Mouse (Mus musculus) embryonic facial prominence, embryonic 14.5 days (tissue): Measurements from ENCODE around the gene Slc29a4. TPM values are rescaled to one million over a fixed set of nuclear protein-coding genes. Genes with fewer than 3 reads are reported as not detected.

ENCODE experiments used
- ATAC-seq: fragments of 200-750 bp; cut with Nextera tagmentation; 2 replicates; pipeline ENCODE4 v1.8.0; 2017; ENCODE audit warnings: low read depth, moderate number of reproducible peaks, moderate TSS enrichment
- DNase-seq: peaks from one replicate; pipeline ENCODE4 v3.0.0-alpha.2; 2015; ENCODE audit warnings: low spot score
- H3K27ac ChIP-seq: fragments of 300-500 bp; sonication (generic); replicated peaks from 2 replicates; pipeline ENCODE4 v1.5.1; 2014; ENCODE audit warnings: low read depth, mild to moderate bottlenecking, low read length, moderate library complexity
- H3K27me3 ChIP-seq: fragments of 300-500 bp; sonication (generic); replicated peaks from 2 replicates; pipeline ENCODE4 v1.6.1; 2014; ENCODE audit warnings: low read length; ENCODE audit not compliant: control insufficient read depth, insufficient read depth
- H3K36me3 ChIP-seq: fragments of 300-500 bp; sonication (generic); 2 replicates; pipeline ENCODE4 v1.6.1; 2014; ENCODE audit warnings: low read length, mixed read lengths; ENCODE audit not compliant: control insufficient read depth, insufficient read depth
- H3K4me1 ChIP-seq: fragments of 300-500 bp; sonication (generic); 2 replicates; pipeline ENCODE4 v1.6.1; 2014; ENCODE audit warnings: antibody characterized with exemption, low read length; ENCODE audit not compliant: control insufficient read depth, insufficient read depth
- H3K4me2 ChIP-seq: fragments of 300-500 bp; sonication (generic); 2 replicates; pipeline ENCODE4 v1.6.1; 2014; ENCODE audit warnings: low read depth, mild to moderate bottlenecking, low read length, moderate library complexity, mixed read lengths
- H3K4me3 ChIP-seq: fragments of 300-500 bp; sonication (generic); 2 replicates; pipeline ENCODE4 v1.5.1; 2014; ENCODE audit warnings: low read depth, mild to moderate bottlenecking, low read length
- H3K9ac ChIP-seq: fragments of 300-500 bp; sonication (generic); 2 replicates; pipeline ENCODE4 v1.6.1; 2014; ENCODE audit warnings: low read depth, mild to moderate bottlenecking, low read length, moderate library complexity, mixed read lengths
- H3K9me3 ChIP-seq: fragments of 300-500 bp; sonication (generic); 2 replicates; pipeline ENCODE4 v1.6.1; 2016; ENCODE audit warnings: low read length; ENCODE audit not compliant: control insufficient read depth
- WGBS: fragments of 180-500 bp; shearing (Covaris S2); extraction: QIAGEN DNeasy Blood & Tissue Kit; methylation state at CpG from one replicate; pipeline ENCODE4 v1.1.7; 2014; 5-methylcytosine and 5-hydroxymethylcytosine counted together
- polyA plus RNA-seq: library from polyadenylated mRNA; unstranded; fragments of >200 nt; fragmentation: Nextera tagmentation; extraction: Ambion mirVana; gene quantifications from 2 replicates; pipeline ENCODE4 v1.2.1, GENCODE M21; 2014

Gene Slc29a4
- polyA plus RNA-seq, 1 experiment from 2014 or later, result 6.0 TPM

DNA sequence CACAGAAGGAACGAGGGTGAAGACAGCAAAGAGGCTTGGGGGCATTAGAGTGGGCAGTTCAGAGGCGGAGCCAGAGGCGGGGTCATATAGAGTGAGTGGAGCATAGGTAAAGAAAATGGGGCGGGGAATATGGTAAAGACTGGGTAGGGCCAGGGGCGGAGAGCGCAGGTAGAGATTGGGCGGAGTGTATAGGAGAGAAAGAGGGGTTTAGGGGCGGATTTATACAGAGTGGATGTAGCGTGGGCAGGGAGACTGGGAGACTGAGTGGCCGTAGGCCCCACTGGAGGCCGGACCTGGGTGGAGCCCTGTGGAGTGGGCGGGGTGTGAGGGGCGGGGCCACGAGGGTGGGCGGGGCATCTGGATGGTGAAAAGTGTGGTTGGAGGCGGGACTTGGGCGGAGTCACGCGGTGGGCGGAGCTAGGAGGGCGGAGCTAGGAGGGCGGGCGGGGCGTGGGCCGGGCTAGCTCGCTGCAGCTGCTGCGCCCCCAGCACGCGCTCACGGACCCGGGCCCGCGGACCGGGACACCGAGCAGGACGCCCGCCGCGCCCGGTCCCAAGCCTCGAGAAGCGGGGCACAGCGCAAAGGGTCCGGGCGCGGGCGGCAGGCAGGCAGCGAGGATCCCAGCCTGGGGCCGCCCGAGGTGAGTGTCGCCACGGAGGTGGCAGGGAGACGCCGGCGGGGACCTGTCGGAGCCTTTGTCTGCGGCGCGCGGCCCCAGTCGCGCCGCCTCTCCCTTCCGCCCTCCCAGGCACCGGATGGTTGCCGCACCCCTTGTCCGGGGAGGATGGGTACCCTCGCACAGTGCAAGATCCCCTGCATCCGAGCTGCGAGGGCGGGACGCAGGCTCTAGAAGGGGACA is 9.6 kb downstream of the Slc29a4 start:
- no peak overlapping the region for H3K27ac ChIP-seq
- 4% methylated on average over 13 of the region's 72 CpGs for WGBS
- peak; percentile 85 for ATAC-seq

DNA sequence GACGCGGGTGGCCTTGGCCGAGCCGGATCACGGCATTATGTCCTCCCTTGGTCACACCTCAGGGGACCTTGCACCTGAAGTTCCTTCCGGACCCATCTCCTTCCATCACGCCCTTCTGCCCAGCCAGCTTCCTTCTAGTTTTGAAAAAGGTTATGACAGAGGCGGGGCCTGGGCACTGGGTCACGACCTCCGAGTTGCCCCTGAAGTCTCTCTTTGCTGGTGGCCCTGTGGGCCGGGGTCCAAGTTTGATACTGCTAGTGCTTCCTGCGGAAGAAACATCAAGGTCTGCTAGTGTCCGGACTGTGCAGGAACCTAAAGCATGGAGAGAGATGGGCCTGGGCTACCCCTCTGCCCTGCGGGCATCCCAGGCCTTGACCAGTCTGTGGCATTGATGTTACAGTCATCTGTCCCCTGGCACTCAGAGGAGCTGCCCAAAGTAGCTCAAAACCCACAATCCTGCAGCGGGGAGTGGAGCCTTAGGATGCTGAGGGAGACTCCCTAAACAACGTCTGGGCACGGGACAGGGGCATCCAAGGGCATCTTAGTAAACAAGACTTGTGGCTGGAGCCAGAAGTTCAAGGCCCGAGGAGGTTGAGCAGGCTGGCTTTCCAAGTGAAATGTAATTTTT is 10.3 kb downstream of the Slc29a4 start:
- ATAC-seq (no peak), DNase-seq (no peak)
- H3K27ac ChIP-seq, result no peak overlapping the region
- 23% methylated on average over 14 of the region's 18 CpGs for WGBS
- H3K9ac ChIP-seq, result peak overlapping the region; percentile 70
- peak overlapping the region; percentile 59 for H3K4me3 ChIP-seq
- no peaks in the 10 kb centered on the region for H3K9me3 ChIP-seq
- H3K27me3 ChIP-seq, result peaks cover 12% of the 10 kb centered on the region
- no peaks in the 10 kb centered on the region for H3K36me3 ChIP-seq
- H3K4me1 ChIP-seq, result peaks cover 6% of the 10 kb centered on the region; the same call in 1 of the 2 replicates
- H3K4me2 ChIP-seq, result peak overlapping the region; percentile 98

More for the DNA sequence above, 9.6 kb downstream of the Slc29a4 start:
- DNase-seq, result peak; percentile 65
- Histone ChIP-seq H3K27me3 (peaks cover 12% of the 10 kb centered on the region), H3K4me3 (peak overlapping the region; percentile 59), H3K4me2 (peak overlapping the region; percentile 98), H3K9me3 (no peaks in the 10 kb centered on the region), H3K9ac (peak overlapping the region; percentile 70), H3K36me3 (no peaks in the 10 kb centered on the region), H3K4me1 (peaks cover 6% of the 10 kb centered on the region; the same call in 1 of the 2 replicates)

DNA sequence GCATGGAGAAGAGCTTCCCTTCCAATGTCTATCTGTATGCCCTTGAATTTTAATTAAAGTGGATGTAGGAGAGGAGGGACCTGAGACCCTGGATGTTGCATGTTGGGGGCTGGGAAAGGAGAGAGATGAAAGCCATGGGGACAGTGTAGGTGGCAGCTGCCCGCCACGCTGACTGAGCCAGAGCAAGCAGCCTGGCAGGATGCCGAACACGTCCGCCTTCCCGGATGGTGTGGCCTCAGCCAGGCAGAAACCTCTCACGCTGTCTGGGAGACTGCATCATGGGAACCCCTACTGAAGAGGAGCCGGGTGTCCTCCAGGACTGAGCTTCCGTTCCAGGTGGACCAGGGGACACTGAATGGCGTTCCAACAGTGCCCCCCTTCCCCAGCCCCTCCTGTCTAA is 11.3 kb downstream of the Slc29a4 start:
- H3K4me3 ChIP-seq, result no peak overlapping the region
- 93% methylated on average over 7 of the region's 10 CpGs for WGBS
- no peak overlapping the region for H3K9ac ChIP-seq
- no peaks in the 10 kb centered on the region for H3K9me3 ChIP-seq
- DNase-seq (no peak), ATAC-seq (no peak)
- no peaks in the 10 kb centered on the region for H3K36me3 ChIP-seq
- H3K27ac ChIP-seq, result no peak overlapping the region
- H3K4me1 ChIP-seq, result peaks cover 6% of the 10 kb centered on the region; the same call in 1 of the 2 replicates
- H3K27me3 ChIP-seq, result peaks cover 10% of the 10 kb centered on the region
- H3K4me2 ChIP-seq, result no peak overlapping the region

DNA sequence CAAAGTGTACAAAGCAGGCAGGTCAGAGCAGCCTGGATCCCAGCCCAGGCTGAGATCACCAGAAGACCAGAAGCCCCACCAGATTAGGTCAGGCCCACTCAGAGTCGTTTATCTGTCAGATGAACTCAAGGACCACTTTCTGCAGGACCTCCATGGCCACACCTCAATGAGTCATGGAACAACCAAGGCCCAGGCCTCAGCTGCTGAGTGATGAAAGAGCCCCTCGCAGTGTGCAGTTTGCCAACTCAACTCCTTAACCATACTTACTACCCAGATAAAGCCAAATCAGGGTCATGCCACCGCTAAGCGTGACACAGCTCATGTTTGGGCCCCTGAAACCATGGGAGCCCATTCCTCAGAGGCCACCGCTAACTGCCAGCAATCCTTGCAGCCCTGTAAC is 15.4 kb downstream of the Slc29a4 start:
- ATAC-seq, result no peak
- H3K4me3 ChIP-seq, result no peak overlapping the region
- WGBS, result 92% methylated on average over 5 of the region's 5 CpGs
- no peaks in the 10 kb centered on the region; the same call in 1 of the 2 replicates for H3K27me3 ChIP-seq
- no peaks in the 10 kb centered on the region for H3K4me1 ChIP-seq
- H3K9me3 ChIP-seq, result 0 out of 2 replicates have a peak, but pooled peaks cover 8% of the 10 kb centered on the region
- H3K4me2 ChIP-seq, result no peak overlapping the region
- H3K27ac ChIP-seq, result no peak overlapping the region
- H3K9ac ChIP-seq, result no peak overlapping the region
- DNase-seq, result no peak
- H3K36me3 ChIP-seq, result no peaks in the 10 kb centered on the region

DNA sequence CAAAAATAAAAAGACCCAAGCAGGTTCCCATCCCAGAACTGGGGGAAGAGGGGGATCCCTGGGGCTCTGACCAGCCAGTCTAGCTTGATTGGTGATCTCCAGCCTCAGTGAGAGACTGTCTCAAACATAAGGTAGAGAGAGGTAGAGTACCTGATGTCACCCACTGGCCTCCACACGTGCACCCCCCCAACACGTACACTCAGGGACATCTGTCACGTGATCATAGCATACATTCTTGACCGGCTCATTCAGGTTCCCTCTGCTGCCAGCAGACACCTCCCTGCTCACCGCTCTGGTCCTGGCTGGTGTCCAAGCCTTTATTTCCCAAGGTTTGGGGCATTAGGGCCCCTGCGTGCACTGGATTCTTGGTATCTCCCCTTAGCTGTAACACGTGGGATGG is 17.1 kb downstream of the Slc29a4 start:
- H3K4me2 ChIP-seq, result no peak overlapping the region
- ATAC-seq, result no peak
- H3K27ac ChIP-seq, result no peak overlapping the region
- H3K36me3 ChIP-seq, result no peaks in the 10 kb centered on the region
- no peak overlapping the region for H3K9ac ChIP-seq
- no peaks in the 10 kb centered on the region for H3K4me1 ChIP-seq
- 71% methylated on average over 7 of the region's 7 CpGs for WGBS
- 0 out of 2 replicates have a peak, but pooled peaks cover 8% of the 10 kb centered on the region for H3K9me3 ChIP-seq
- no peak overlapping the region for H3K4me3 ChIP-seq
- DNase-seq, result no peak
- no peaks in the 10 kb centered on the region for H3K27me3 ChIP-seq

DNA sequence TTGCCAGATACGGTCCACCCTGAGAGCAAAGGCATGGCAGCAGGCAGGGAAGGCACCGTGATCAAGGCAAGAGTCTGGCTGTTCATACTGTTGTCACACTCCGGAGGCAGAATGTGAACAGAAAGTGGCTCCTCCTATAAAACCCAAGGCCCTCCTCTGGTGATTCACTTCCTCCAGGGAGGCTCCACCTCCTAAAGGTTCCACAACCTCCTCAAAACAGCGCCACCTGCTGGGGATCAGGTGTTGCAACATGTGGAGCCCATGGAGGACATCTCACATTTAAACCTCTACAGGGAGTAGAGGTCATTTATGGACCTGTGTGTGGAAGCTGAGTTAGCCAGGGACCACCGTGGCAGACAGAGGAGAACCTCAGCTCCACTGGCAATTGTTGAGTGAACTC is 20.1 kb downstream of the Slc29a4 start:
- no peak overlapping the region for H3K9ac ChIP-seq
- H3K36me3 ChIP-seq, result no peaks in the 10 kb centered on the region
- 0 out of 2 replicates have a peak, but pooled peaks cover 8% of the 10 kb centered on the region for H3K9me3 ChIP-seq
- 83% methylated on average over 5 of the region's 5 CpGs for WGBS
- H3K4me1 ChIP-seq, result no peaks in the 10 kb centered on the region
- H3K4me3 ChIP-seq, result no peak overlapping the region
- H3K27me3 ChIP-seq, result no peaks in the 10 kb centered on the region
- H3K27ac ChIP-seq, result no peak overlapping the region
- DNase-seq, result no peak
- H3K4me2 ChIP-seq, result no peak overlapping the region
- ATAC-seq, result no peak

DNA sequence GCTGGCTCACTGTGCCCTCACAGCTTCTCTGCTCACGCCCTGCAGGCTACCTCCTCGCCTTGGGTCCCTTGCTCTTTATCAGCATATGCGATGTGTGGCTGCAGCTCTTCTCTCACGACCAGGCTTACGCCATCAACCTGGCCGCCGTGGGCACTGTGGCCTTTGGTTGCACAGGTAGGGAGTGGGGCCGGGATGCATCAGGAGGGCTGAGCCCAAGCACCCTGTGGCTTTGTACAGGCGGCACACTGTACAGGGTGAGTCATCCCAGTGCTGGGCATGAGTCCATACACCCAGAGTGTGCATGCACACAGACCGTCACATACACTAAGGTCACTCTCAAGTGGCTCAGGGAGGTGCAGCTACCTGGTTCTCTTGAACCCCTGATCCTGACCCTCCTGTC is 21.7 kb downstream of the Slc29a4 start:
- 0 out of 2 replicates have a peak, but pooled peaks cover 8% of the 10 kb centered on the region for H3K9me3 ChIP-seq
- no peaks in the 10 kb centered on the region for H3K27me3 ChIP-seq
- H3K4me1 ChIP-seq, result no peaks in the 10 kb centered on the region
- WGBS, result 89% methylated on average over 10 of the region's 10 CpGs
- H3K36me3 ChIP-seq, result no peaks in the 10 kb centered on the region
- no peak overlapping the region for H3K4me3 ChIP-seq
- DNase-seq, result no peak
- ATAC-seq, result no peak
- H3K9ac ChIP-seq, result no peak overlapping the region
- no peak overlapping the region for H3K4me2 ChIP-seq
- no peak overlapping the region for H3K27ac ChIP-seq

DNA sequence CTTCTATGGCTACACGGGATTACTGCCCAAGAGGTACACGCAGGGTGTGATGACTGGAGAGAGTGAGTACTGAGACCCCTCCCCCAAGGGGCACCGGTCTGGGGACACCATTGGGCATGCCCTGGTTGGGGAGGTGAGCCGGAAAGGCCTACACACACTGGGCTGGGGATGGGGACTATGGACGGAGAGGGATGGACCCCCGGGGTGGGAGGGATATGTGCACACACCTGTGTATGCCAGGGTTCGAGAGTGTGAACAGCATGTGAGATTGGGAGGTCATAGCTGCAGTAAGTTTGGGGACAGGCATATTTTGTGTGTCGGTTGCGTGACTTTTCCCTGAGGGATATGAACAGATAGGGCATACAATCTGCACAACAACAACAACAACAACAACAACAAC is 22.7 kb downstream of the Slc29a4 start:
- no peak overlapping the region for H3K27ac ChIP-seq
- no peak overlapping the region for H3K9ac ChIP-seq
- H3K4me3 ChIP-seq, result no peak overlapping the region
- H3K4me1 ChIP-seq, result no peaks in the 10 kb centered on the region
- 0 out of 2 replicates have a peak, but pooled peaks cover 8% of the 10 kb centered on the region for H3K9me3 ChIP-seq
- no peak for DNase-seq
- H3K27me3 ChIP-seq, result no peaks in the 10 kb centered on the region
- no peak for ATAC-seq
- WGBS, result 82% methylated on average over 9 of the region's 9 CpGs
- H3K36me3 ChIP-seq, result no peaks in the 10 kb centered on the region
- no peak overlapping the region for H3K4me2 ChIP-seq
